Mouse (Mus musculus) limb, embryonic 14.5 days (tissue): ENCODE data around the gene Erc1. TPM values are rescaled to one million over a fixed set of nuclear protein-coding genes. Genes with fewer than 3 reads are reported as not detected.
A peak's percentile ranks its signal among the peaks of the same experiment; 100 is the strongest.

ENCODE experiments used
- ATAC-seq: fragments of 200-750 bp; cut with Nextera tagmentation; 2 replicates; pipeline ENCODE4 v1.8.0; 2017; ENCODE audit warnings: low read depth, moderate number of reproducible peaks, moderate TSS enrichment; ENCODE audit not compliant: low FRiP score
- DNase-seq: peaks from one replicate; pipeline ENCODE4 v3.0.0-alpha.2; 2015; ENCODE audit warnings: low spot score
- H3K27ac ChIP-seq: fragments of 300-500 bp; sonication (generic); replicated peaks from 2 replicates; pipeline ENCODE4 v1.5.1; 2014; ENCODE audit warnings: low read depth, mild to moderate bottlenecking, low read length, moderate library complexity, mixed read lengths
- H3K27me3 ChIP-seq: fragments of 300-500 bp; sonication (generic); 2 replicates; pipeline ENCODE4 v1.6.1; 2014; ENCODE audit warnings: low read length, mixed read lengths; ENCODE audit not compliant: control insufficient read depth, insufficient read depth
- H3K36me3 ChIP-seq: fragments of 300-500 bp; sonication (generic); 2 replicates; pipeline ENCODE4 v1.6.1; 2014; ENCODE audit warnings: mild to moderate bottlenecking, low read length, moderate library complexity, mixed read lengths; ENCODE audit not compliant: control insufficient read depth, insufficient read depth
- H3K4me1 ChIP-seq: fragments of 300-500 bp; sonication (generic); 2 replicates; pipeline ENCODE4 v1.6.1; 2014; ENCODE audit warnings: antibody characterized with exemption, low read length, mixed read lengths; ENCODE audit not compliant: control insufficient read depth, insufficient read depth
- H3K4me2 ChIP-seq: fragments of 300-500 bp; sonication (generic); replicated peaks from 2 replicates; pipeline ENCODE4 v1.6.1; 2014; ENCODE audit warnings: low read depth, mild to moderate bottlenecking, low read length, moderate library complexity; ENCODE audit not compliant: severe bottlenecking
- H3K4me3 ChIP-seq: fragments of 300-500 bp; sonication (generic); replicated peaks from 2 replicates; pipeline ENCODE4 v1.5.1; 2014; ENCODE audit warnings: low read length
- H3K9ac ChIP-seq: fragments of 300-500 bp; sonication (generic); 2 replicates; pipeline ENCODE4 v1.6.1; 2014; ENCODE audit warnings: mild to moderate bottlenecking, low read depth, low read length, moderate library complexity; ENCODE audit not compliant: severe bottlenecking
- H3K9me3 ChIP-seq: fragments of 300-500 bp; sonication (generic); 2 replicates; pipeline ENCODE4 v1.6.1; 2016; ENCODE audit warnings: low read length; ENCODE audit not compliant: control insufficient read depth
- POLR2A ChIP-seq: fragments of 200-500 bp; IDR thresholded peaks from 2 replicates; pipeline ENCODE4 v1.8.0; 2012; ENCODE audit warnings: inconsistent platforms, mild to moderate bottlenecking, moderate library complexity, borderline replicate concordance; ENCODE audit not compliant: insufficient read depth, insufficient read length; ENCODE audit errors: extremely low read depth
- WGBS: fragments of 180-500 bp; shearing (Covaris S2); extraction: QIAGEN DNeasy Blood & Tissue Kit; methylation state at CpG from one replicate; pipeline ENCODE4 v1.1.7; 2014; 5-methylcytosine and 5-hydroxymethylcytosine counted together
- polyA plus RNA-seq, 2 experiments: library from polyadenylated mRNA; depleted of rRNA in 1 of 2; stranded (reverse) in 1 of 2; unstranded in 1 of 2; fragments of >200 nt; fragmentation: Nextera tagmentation in 1 of 2; extraction: Ambion mirVana in 1 of 2; gene quantifications; 2 replicates each; pipeline versions ENCODE4 v1.2.1 to v1.2.3; 2012 to 2014

The Erc1 gene
- polyA plus RNA-seq, 2 experiments = 19.1 to 29.3 TPM

- H3K36me3 ChIP-seq = peaks cover 44% of the 10 kb centered on the region
- H3K9ac ChIP-seq = no peak overlapping the region
- no peak for DNase-seq
- no peak overlapping the region for H3K4me2 ChIP-seq
- H3K27ac ChIP-seq = no peak overlapping the region
- H3K4me1 ChIP-seq = no peaks in the 10 kb centered on the region
- no peaks in the 10 kb centered on the region for H3K27me3 ChIP-seq
- 75% methylated on average over 7 of the region's 7 CpGs for WGBS
- no peak for ATAC-seq
- H3K4me3 ChIP-seq = no peak overlapping the region
- no peak for TF ChIP-seq POLR2A
- no peaks in the 10 kb centered on the region for H3K9me3 ChIP-seq
Observed at GRCm38 (mm10) chr6:119572296-119572695, 275.7 kb downstream of the Erc1 start.

GRCm38 (mm10) chr6:119570797-119571196, 277.2 kb downstream of the Erc1 start:
- H3K36me3 ChIP-seq = peaks cover 44% of the 10 kb centered on the region
- DNase-seq = no peak
- WGBS = 64% methylated on average over 4 of the region's 4 CpGs

GRCm38 (mm10) chr6:119568339-119568738, 279.6 kb downstream of the Erc1 start:
- no peak for TF ChIP-seq POLR2A
- no peaks in the 10 kb centered on the region for H3K9me3 ChIP-seq
- WGBS = 75% methylated on average over 2 of the region's 2 CpGs
- H3K9ac ChIP-seq = no peak overlapping the region
- H3K36me3 ChIP-seq = peaks cover 24% of the 10 kb centered on the region
- ATAC-seq (no peak), DNase-seq (no peak)
- H3K27ac ChIP-seq = no peak overlapping the region
- H3K4me2 ChIP-seq = no peak overlapping the region
- H3K4me1 ChIP-seq = peaks cover 19% of the 10 kb centered on the region
- no peak overlapping the region for H3K4me3 ChIP-seq
- H3K27me3 ChIP-seq = no peaks in the 10 kb centered on the region

More at GRCm38 (mm10) chr6:119570797-119571196, 277.2 kb downstream of the Erc1 start:
- peaks cover 12% of the 10 kb centered on the region for H3K4me1 ChIP-seq
- no peaks in the 10 kb centered on the region for H3K27me3 ChIP-seq
- no peak for ATAC-seq
- no peak overlapping the region for H3K4me2 ChIP-seq
- no peak for TF ChIP-seq POLR2A
- H3K4me3 ChIP-seq = no peak overlapping the region
- H3K27ac ChIP-seq = no peak overlapping the region
- H3K9me3 ChIP-seq = no peaks in the 10 kb centered on the region
- H3K9ac ChIP-seq = no peak overlapping the region

- Histone ChIP-seq H3K9ac (no peak overlapping the region), H3K27me3 (no peaks in the 10 kb centered on the region), H3K9me3 (no peaks in the 10 kb centered on the region), H3K4me2 (no peak overlapping the region; the same call in 1 of the 2 replicates), H3K4me3 (no peak overlapping the region), H3K4me1 (peaks cover 21% of the 10 kb centered on the region), H3K36me3 (peaks cover 12% of the 10 kb centered on the region; the same call in 1 of the 2 replicates), H3K27ac (0 out of 2 replicates have a peak overlapping the region, but pooled peaks have one; percentile 45)
- no peak for TF ChIP-seq POLR2A
- DNase-seq (peak; percentile 67), ATAC-seq (peak; percentile 79)
- 40% methylated on average over 23 of the region's 23 CpGs for WGBS
Observed at GRCm38 (mm10) chr6:119565451-119566379, 282.3 kb downstream of the Erc1 start.

GRCm38 (mm10) chr6:119562558-119562957, 285.4 kb downstream of the Erc1 start:
- no peak overlapping the region for H3K9ac ChIP-seq
- no peak overlapping the region for H3K4me2 ChIP-seq
- no peak for ATAC-seq
- WGBS = 59% methylated on average over 10 of the region's 10 CpGs
- DNase-seq = no peak
- no peak overlapping the region for H3K27ac ChIP-seq
- no peaks in the 10 kb centered on the region for H3K36me3 ChIP-seq
- no peaks in the 10 kb centered on the region for H3K27me3 ChIP-seq
- peaks cover 21% of the 10 kb centered on the region for H3K4me1 ChIP-seq
- TF ChIP-seq POLR2A = no peak
- H3K9me3 ChIP-seq = no peaks in the 10 kb centered on the region
- no peak overlapping the region for H3K4me3 ChIP-seq
